Mouse (Mus musculus) cerebellum, adult 2 months (tissue): ENCODE measurements at regions not wholly inside any gene's neighbourhood (a gene's known extent, or its start where the extent isn't known, plus 50 kb on each side); places are given as distances from the start of the nearest gene placed in this dataset.
"Not testable (repeated sequence)": the region's sequence is repeated elsewhere in the genome, so short reads cannot be mapped to it uniquely, and the experiment has no call there.

Experiments used
- DNase-seq, 2 experiments: peaks; one replicate each; pipeline ENCODE4 v3.0.0; 2021
- H3K27ac ChIP-seq: fragments of 200-500 bp; 2 replicates; pipeline ENCODE4 v1.5.1; 2012; ENCODE audit warnings: low read length, control low read depth, inconsistent platforms; ENCODE audit not compliant: insufficient read depth
- H3K27me3 ChIP-seq: fragments of 200-500 bp; 2 replicates; pipeline ENCODE4 v1.6.1; 2012; ENCODE audit warnings: inconsistent platforms, mild to moderate bottlenecking, low read length, moderate library complexity; ENCODE audit not compliant: control insufficient read depth, insufficient read depth
- H3K4me1 ChIP-seq: fragments of 200-500 bp; 2 replicates; pipeline ENCODE4 v1.6.1; 2011; ENCODE audit warnings: low read length; ENCODE audit not compliant: control insufficient read depth, insufficient read depth
- H3K4me3 ChIP-seq: fragments of 200-500 bp; replicated peaks from 2 replicates; pipeline ENCODE3; 2011; ENCODE audit warnings: mild to moderate bottlenecking, low read depth, low read length, control low read depth; ENCODE audit not compliant: insufficient read depth
- CTCF ChIP-seq: fragments of 200-500 bp; IDR thresholded peaks from 2 replicates; pipeline ENCODE4 v1.5.1; 2011; ENCODE audit warnings: low read depth, mild to moderate bottlenecking, control low read depth, low read length, moderate library complexity, borderline replicate concordance; ENCODE audit not compliant: insufficient read depth
- POLR2A ChIP-seq: fragments of 200-500 bp; IDR thresholded peaks from 2 replicates; pipeline ENCODE4 v1.6.1; 2011; ENCODE audit warnings: low read length, control low read depth, borderline replicate concordance; ENCODE audit not compliant: insufficient read depth
- WGBS: fragments of 180-500 bp; shearing (Covaris S2); methylation state at CpG from one replicate; pipeline ENCODE4 v1.1.7; 2018; 5-methylcytosine and 5-hydroxymethylcytosine counted together

DNA sequence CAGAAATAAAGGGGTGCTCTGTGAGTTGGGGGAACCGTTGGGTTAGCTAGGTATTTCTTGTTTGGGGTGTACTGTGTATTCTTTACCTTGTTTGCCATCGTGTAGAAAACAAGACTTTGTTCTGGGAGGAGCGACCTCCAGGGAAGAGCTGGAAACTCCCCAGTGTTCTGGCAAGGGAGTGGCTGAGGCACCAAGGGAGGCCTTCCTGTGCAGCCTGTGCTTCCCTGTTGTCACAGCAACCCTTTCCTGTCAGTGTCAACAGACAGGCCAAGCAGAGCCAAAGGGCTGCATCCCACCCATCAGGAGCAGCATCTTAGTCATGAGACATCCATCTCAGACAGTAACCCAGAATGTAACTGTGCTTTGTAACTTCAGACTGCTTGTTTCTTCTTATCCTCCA lies 111.2 kb upstream of the Cnksr3 start:
- Histone ChIP-seq H3K27ac (peak overlapping the region; percentile 78), H3K4me1 (peaks cover 36% of the 10 kb centered on the region), H3K27me3 (no peaks in the 10 kb centered on the region), H3K4me3 (no peak overlapping the region)
- 5% methylated on average over 3 of the region's 3 CpGs for WGBS
- TF ChIP-seq POLR2A (no peak), CTCF (no peak)
- DNase-seq, result peak; percentile 77 to 87

DNA sequence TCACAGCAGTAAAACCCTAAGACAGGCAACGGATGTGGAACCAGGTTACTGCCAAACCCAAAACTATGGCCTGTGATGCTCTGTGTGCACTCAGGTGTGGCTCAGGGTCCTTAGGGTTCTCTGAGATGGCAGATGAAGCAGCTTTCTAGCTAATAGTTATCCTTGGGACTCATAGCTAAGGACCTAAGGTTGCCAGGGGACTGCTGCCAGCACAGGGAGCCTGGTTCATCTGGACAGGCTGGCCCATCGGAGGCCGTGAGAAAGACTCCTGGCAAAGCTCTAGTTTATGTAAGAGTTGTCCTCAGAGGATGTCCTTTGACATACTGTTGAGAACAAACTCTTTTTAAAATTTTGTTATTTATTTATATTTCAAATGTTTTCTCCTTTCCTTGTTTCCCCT lies 97.9 kb upstream of the Cnksr3 start:
- Histone ChIP-seq H3K27me3 (no peaks in the 10 kb centered on the region), H3K27ac (no peak overlapping the region), H3K4me3 (no peak overlapping the region), H3K4me1 (peaks cover 7% of the 10 kb centered on the region)
- TF ChIP-seq CTCF (no peak), POLR2A (no peak)
- 30% methylated on average over 3 of the region's 3 CpGs for WGBS
- peak; percentile 52 to 79 for DNase-seq

DNA sequence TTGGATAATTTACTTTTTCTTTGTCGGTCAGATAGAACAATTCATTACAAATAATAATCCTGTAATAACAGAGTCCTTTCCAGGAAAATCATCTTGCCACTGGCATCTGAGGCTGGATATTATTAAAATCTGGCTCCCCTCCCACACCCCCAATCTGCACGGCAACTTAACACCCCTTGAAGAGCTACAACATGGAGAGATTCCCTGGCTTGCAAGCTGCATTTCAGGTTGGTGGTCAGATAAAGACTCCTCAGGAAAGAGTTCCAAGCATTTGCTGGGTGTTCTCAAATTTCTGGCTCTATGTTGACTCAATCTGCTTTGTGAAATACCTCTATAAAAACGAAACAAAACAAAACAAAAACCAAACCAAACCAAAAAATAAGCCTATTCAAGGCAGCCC lies 93.8 kb upstream of the Cnksr3 start:
- 22% methylated on average over 3 of the region's 3 CpGs for WGBS
- DNase-seq, H3K27ac ChIP-seq, H3K4me3 ChIP-seq, H3K4me1 ChIP-seq, H3K27me3 ChIP-seq: not testable (repeated sequence)

DNA sequence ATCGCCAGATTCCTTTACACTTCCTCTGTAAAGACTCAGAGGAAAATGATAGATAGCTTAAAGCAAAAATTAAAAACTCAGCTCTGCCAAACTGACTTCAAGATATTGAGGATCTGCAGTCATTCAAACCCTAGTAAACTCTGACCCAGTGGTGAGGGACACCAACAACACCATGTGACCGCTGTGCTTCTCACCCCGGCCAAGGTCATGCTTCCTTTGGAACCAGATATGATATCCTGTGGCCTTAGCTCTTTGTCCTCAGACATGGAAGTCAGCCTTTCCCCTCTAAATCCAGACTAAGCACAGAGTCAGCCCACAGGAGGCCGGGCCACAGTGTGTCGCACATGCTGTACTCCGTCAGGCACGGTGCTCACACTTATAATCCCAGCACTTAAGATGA lies 86.3 kb upstream of the Cnksr3 start:
- no peak for DNase-seq
- Histone ChIP-seq H3K4me3 (no peak overlapping the region), H3K27ac (no peak overlapping the region), H3K27me3 (no peaks in the 10 kb centered on the region), H3K4me1 (no peaks in the 10 kb centered on the region)
- TF ChIP-seq POLR2A, result no peak
- no peak for TF ChIP-seq CTCF
- 96% methylated on average over 7 of the region's 7 CpGs for WGBS

DNA sequence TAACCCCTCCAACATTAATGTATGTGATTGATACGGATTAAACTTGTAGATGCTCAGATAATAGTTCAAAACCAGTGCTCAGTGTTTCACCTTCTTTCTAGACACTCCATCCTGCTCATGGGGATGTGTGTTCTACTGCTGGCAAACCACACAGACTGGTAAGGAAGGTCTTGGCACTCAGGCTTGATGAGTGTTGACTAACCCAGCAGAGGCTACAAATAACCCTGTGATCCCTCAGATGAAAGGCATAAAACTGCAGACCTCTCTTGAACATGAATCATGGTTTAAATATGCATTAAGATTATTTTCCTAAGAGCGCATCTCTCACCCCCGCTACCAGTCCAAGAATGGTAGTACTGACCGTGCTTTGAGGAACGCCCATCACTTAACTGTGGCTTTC lies 83.9 kb upstream of the Cnksr3 start:
- DNase-seq, result no peak
- Histone ChIP-seq H3K27me3 (no peaks in the 10 kb centered on the region), H3K27ac (no peak overlapping the region), H3K4me1 (no peaks in the 10 kb centered on the region), H3K4me3 (no peak overlapping the region)
- TF ChIP-seq CTCF, result no peak
- no peak for TF ChIP-seq POLR2A
- WGBS, result 97% methylated on average over 5 of the region's 5 CpGs

DNA sequence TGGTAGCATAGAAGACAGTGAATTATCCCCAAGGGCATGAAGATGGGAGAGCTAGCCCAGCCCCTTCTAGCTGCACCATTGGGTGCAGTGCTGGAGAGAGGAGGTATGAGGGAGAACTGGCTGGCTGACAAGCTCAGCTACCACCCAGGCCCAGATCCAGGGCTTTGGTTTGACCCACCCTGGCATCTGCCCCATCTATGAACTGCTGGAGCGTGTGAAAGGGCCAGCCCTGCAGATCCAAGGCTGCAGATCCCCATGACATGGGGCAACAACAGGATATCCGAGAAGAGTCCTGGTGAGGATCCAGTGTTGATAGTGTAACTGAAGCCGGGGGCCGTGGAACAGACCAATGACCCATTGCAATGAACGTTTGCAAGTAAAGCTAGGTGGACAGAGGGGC lies 81.2 kb upstream of the Cnksr3 start:
- TF ChIP-seq POLR2A (no peak), CTCF (no peak)
- Histone ChIP-seq H3K27ac (no peak overlapping the region), H3K4me3 (no peak overlapping the region), H3K4me1 (no peaks in the 10 kb centered on the region), H3K27me3 (no peaks in the 10 kb centered on the region)
- DNase-seq, result no peak
- WGBS, result 65% methylated on average over 5 of the region's 5 CpGs

DNA sequence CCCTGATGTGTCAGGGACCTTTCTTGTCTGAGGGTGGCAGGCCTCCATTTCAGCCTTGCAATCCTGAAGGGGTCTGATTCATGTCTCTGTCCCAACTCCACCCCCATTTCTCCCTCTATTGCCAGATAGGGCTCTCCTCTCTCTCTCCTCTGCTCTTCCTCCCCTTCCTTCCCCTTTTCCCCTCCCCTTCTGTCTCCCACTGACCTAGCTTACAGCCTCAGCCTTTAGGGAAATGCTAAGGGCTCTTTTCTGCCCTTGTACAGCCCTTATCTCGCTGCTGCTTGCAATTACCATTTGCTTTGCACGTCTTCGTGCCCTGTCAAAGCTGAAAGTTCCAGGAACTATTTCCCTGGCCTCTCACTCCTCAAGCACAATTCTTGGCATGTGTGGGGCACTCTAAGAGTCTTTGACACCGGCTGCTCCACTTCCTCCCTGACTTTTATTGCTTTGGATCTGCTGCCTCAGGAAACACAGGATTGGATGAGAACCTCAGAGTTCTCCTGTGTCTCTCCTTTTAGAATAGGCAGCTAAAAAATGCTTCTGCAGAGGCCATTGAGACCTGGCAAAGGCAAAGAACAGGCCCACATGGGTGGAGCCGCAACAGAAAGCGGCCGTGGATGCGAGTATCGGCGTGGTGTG lies 77.9 kb upstream of the Cnksr3 start:
- Histone ChIP-seq H3K27ac (no peak overlapping the region), H3K27me3 (no peaks in the 10 kb centered on the region), H3K4me3 (no peak overlapping the region), H3K4me1 (peaks cover 6% of the 10 kb centered on the region; the same call in 1 of the 2 replicates)
- TF ChIP-seq CTCF, result no peak
- no peak for TF ChIP-seq POLR2A
- 74% methylated on average over 10 of the region's 10 CpGs for WGBS
- DNase-seq, result no peak

DNA sequence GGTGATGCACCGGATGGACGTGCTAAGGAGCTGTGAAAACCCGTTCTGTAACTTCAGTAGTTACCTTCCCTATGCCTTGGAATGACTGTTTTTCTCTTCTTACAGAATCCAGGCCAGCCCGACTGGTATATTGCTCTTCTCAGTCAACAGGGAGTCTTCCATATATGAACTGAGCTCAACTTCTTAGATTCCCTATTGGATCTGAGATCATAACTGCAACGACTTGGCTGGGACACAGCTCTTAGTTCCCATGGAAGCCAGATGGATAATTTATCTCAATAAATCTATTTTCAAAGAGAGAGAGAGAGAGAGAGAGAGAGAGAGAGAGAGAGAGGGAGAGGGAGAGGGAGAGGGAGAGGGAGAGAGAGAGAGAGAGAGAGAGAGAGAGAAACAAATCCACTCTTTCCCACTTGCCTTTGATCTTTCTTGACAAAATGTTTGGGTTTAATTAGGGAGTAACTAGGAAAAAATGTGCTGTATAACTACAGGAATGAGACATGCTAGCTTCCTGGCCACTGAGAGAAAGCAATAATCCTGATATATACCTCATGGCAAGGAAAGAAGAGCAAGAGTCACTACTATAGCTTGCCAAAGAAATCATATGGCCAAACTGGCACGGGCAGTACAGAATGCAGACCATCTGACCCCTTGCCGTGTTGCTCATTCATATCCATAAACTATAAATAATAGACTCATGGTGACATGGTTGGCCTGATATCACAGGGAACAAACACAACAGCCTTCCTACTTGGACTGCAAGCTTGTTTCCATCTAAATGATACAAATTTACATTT lies 73.3 kb upstream of the Cnksr3 start:
- no peak for TF ChIP-seq CTCF
- TF ChIP-seq POLR2A, result no peak
- WGBS, result 47% methylated on average over 7 of the region's 7 CpGs
- peak overlapping the region; percentile 23; the same call in 1 of the 2 replicates for H3K27ac ChIP-seq
- peaks cover 7% of the 10 kb centered on the region; the same call in 1 of the 2 replicates for H3K4me1 ChIP-seq
- peak; percentile 58 to 88 for DNase-seq
- no peak overlapping the region for H3K4me3 ChIP-seq
- no peaks in the 10 kb centered on the region for H3K27me3 ChIP-seq
